Mouse (Mus musculus): ENCODE measurements around the gene Dhdh.
"Not testable (repeated sequence)": the region's sequence is repeated elsewhere in the genome, so short reads cannot be mapped to it uniquely, and the experiment has no call there.

Gene Dhdh

GRCm38 (mm10) chr7:45488293-45489204 is at the start of gene Dhdh:
Gene Dhdh, minus strand, starts transcription at chr7:45488805.
- peak; percentile 41 to 55 for DNase-seq (ENCODE audit: low read depth in 1 of 2, low spot score in 2 of 2)

- DNase-seq (ENCODE audit: low read depth in 1 of 2, low spot score in 2 of 2), result no peak
Observed at GRCm38 (mm10) chr7:45537602-45538001, 49.0 kb upstream of the Dhdh start.

- DNase-seq (ENCODE audit: low read depth in 1 of 2, low spot score in 2 of 2), result no peak
Observed at GRCm38 (mm10) chr7:45535676-45536075, 47.1 kb upstream of the Dhdh start.

GRCm38 (mm10) chr7:45530643-45531042 is 42.0 kb upstream of the Dhdh start:
- DNase-seq (ENCODE audit: low read depth in 1 of 2, low spot score in 2 of 2), result no peak

- DNase-seq (ENCODE audit: low read depth in 1 of 2, low spot score in 2 of 2), result no peak
Observed at GRCm38 (mm10) chr7:45529461-45529860, 40.9 kb upstream of the Dhdh start.

GRCm38 (mm10) chr7:45527169-45527568 is 38.6 kb upstream of the Dhdh start:
- not testable (repeated sequence) for DNase-seq (ENCODE audit: low read depth in 1 of 2, low spot score in 2 of 2)

- no peak for DNase-seq (ENCODE audit: low read depth in 1 of 2, low spot score in 2 of 2)
Observed at GRCm38 (mm10) chr7:45526474-45527120, 38.0 kb upstream of the Dhdh start.

GRCm38 (mm10) chr7:45525809-45526473 is 37.3 kb upstream of the Dhdh start, which contains the start of the genes Ppp1r15a and Plekha4:
Gene Ppp1r15a, minus strand, starts transcription at chr7:45526268.
Gene Plekha4, plus strand, starts transcription at chr7:45526330.
- DNase-seq (ENCODE audit: low read depth in 1 of 2, low spot score in 2 of 2), result peak; percentile 94 to 99

- no peak for DNase-seq (ENCODE audit: low read depth in 1 of 2, low spot score in 2 of 2)
Observed at GRCm38 (mm10) chr7:45524841-45525621, 36.4 kb upstream of the Dhdh start.

- DNase-seq (ENCODE audit: low read depth in 1 of 2, low spot score in 2 of 2), result no peak
Observed at GRCm38 (mm10) chr7:45523678-45524170, 35.1 kb upstream of the Dhdh start.

GRCm38 (mm10) chr7:45522957-45523676 is 34.5 kb upstream of the Dhdh start:
- no peak for DNase-seq (ENCODE audit: low read depth in 1 of 2, low spot score in 2 of 2)

GRCm38 (mm10) chr7:45522194-45522752 is 33.7 kb upstream of the Dhdh start:
- DNase-seq (ENCODE audit: low read depth in 1 of 2, low spot score in 2 of 2), result no peak

- DNase-seq (ENCODE audit: low read depth in 1 of 2, low spot score in 2 of 2), result peak; percentile 55 to 78
Observed at GRCm38 (mm10) chr7:45521728-45522184, 33.2 kb upstream of the Dhdh start.

GRCm38 (mm10) chr7:45520605-45521004 is 32.0 kb upstream of the Dhdh start:
- DNase-seq (ENCODE audit: low read depth in 1 of 2, low spot score in 2 of 2), result no peak

GRCm38 (mm10) chr7:45519345-45520120 is 30.9 kb upstream of the Dhdh start:
- DNase-seq (ENCODE audit: low read depth in 1 of 2, low spot score in 2 of 2), result no peak

- no peak for DNase-seq (ENCODE audit: low read depth in 1 of 2, low spot score in 2 of 2)
Observed at GRCm38 (mm10) chr7:45518618-45519017, 30.0 kb upstream of the Dhdh start.

- DNase-seq (ENCODE audit: low read depth in 1 of 2, low spot score in 2 of 2), result not testable (repeated sequence)
Observed at GRCm38 (mm10) chr7:45516846-45517245, 28.2 kb upstream of the Dhdh start.

GRCm38 (mm10) chr7:45515436-45515835 is 26.8 kb upstream of the Dhdh start:
- no peak for DNase-seq (ENCODE audit: low read depth in 1 of 2, low spot score in 2 of 2)

GRCm38 (mm10) chr7:45514411-45514810 is 25.8 kb upstream of the Dhdh start:
- no peak for DNase-seq (ENCODE audit: low read depth in 1 of 2, low spot score in 2 of 2)
